Mouse (Mus musculus): ENCODE results near the gene Txnrd2. TPM values are rescaled to one million over a fixed set of nuclear protein-coding genes. Genes with fewer than 3 reads are reported as not detected.

Gene Txnrd2
- polyA plus RNA-seq, 1 experiment from 2014 or later = 22.5 TPM

GRCm38 (mm10) chr16:18482431-18482830, 56.2 kb downstream of the Txnrd2 start:
- Histone ChIP-seq H3K27me3 (peaks cover 20% of the 10 kb centered on the region), H3K9me3 (no peaks in the 10 kb centered on the region), H3K4me2 (replicated peaks) (no peak overlapping the region), H3K4me3 (no peak overlapping the region), H3K36me3 (no peaks in the 10 kb centered on the region), H3K4me1 (peaks cover 25% of the 10 kb centered on the region), H3K9ac (replicated peaks) (no peak overlapping the region), H3K27ac (replicated peaks) (no peak overlapping the region)
- WGBS = 94% methylated on average over 3 of the region's 3 CpGs
- ATAC-seq (ENCODE audit: low FRiP score, low read depth) = no peak

GRCm38 (mm10) chr16:18483839-18484238, 57.7 kb downstream of the Txnrd2 start:
- Histone ChIP-seq H3K9me3 (no peaks in the 10 kb centered on the region), H3K27ac (replicated peaks) (no peak overlapping the region), H3K9ac (replicated peaks) (no peak overlapping the region), H3K4me2 (replicated peaks) (no peak overlapping the region), H3K36me3 (no peaks in the 10 kb centered on the region), H3K4me1 (peaks cover 25% of the 10 kb centered on the region), H3K27me3 (peaks cover 20% of the 10 kb centered on the region), H3K4me3 (no peak overlapping the region)
- no peak for ATAC-seq (ENCODE audit: low FRiP score, low read depth)
- WGBS = 56% methylated on average over 5 of the region's 5 CpGs

GRCm38 (mm10) chr16:18484386-18484785, 58.2 kb downstream of the Txnrd2 start:
- H3K9me3 ChIP-seq = no peaks in the 10 kb centered on the region
- WGBS = 12% methylated on average over 4 of the region's 4 CpGs
- H3K4me3 ChIP-seq = no peak overlapping the region
- H3K36me3 ChIP-seq = no peaks in the 10 kb centered on the region
- H3K4me1 ChIP-seq = peaks cover 22% of the 10 kb centered on the region
- ATAC-seq (ENCODE audit: low FRiP score, low read depth) = no peak
- peak overlapping the region; percentile 43; the same call in 1 of the 2 replicates for H3K27ac ChIP-seq (replicated peaks)
- H3K9ac ChIP-seq (replicated peaks) = no peak overlapping the region
- peaks cover 20% of the 10 kb centered on the region for H3K27me3 ChIP-seq
- H3K4me2 ChIP-seq (replicated peaks) = no peak overlapping the region

- WGBS = 22% methylated on average over 5 of the region's 5 CpGs
- peak; percentile 54; the same call in 1 of the 2 replicates for ATAC-seq (ENCODE audit: low FRiP score, low read depth)
Measured at GRCm38 (mm10) chr16:18484794-18485435, 58.7 kb downstream of the Txnrd2 start.

GRCm38 (mm10) chr16:18486126-18486525, 59.9 kb downstream of the Txnrd2 start:
- WGBS = 92% methylated on average over 2 of the region's 2 CpGs
- Histone ChIP-seq H3K4me3 (no peak overlapping the region), H3K9ac (replicated peaks) (no peak overlapping the region), H3K27ac (replicated peaks) (no peak overlapping the region), H3K4me2 (replicated peaks) (no peak overlapping the region), H3K36me3 (no peaks in the 10 kb centered on the region), H3K27me3 (peaks cover 14% of the 10 kb centered on the region; the same call in 1 of the 2 replicates), H3K4me1 (peaks cover 16% of the 10 kb centered on the region), H3K9me3 (no peaks in the 10 kb centered on the region)
- no peak for ATAC-seq (ENCODE audit: low FRiP score, low read depth)

More at GRCm38 (mm10) chr16:18484794-18485435, 58.7 kb downstream of the Txnrd2 start:
- Histone ChIP-seq H3K36me3 (no peaks in the 10 kb centered on the region), H3K4me2 (replicated peaks) (no peak overlapping the region), H3K27me3 (peaks cover 20% of the 10 kb centered on the region), H3K9me3 (no peaks in the 10 kb centered on the region), H3K9ac (replicated peaks) (no peak overlapping the region), H3K4me3 (no peak overlapping the region), H3K4me1 (peaks cover 17% of the 10 kb centered on the region), H3K27ac (replicated peaks) (peak overlapping the region; percentile 43; the same call in 1 of the 2 replicates)

GRCm38 (mm10) chr16:18490281-18490680, 64.1 kb downstream of the Txnrd2 start:
- ATAC-seq (ENCODE audit: low FRiP score, low read depth) = no peak
- WGBS = 94% methylated on average over 3 of the region's 3 CpGs

GRCm38 (mm10) chr16:18490894-18491293, 64.7 kb downstream of the Txnrd2 start:
- Histone ChIP-seq H3K9me3 (no peaks in the 10 kb centered on the region), H3K9ac (replicated peaks) (no peak overlapping the region), H3K36me3 (no peaks in the 10 kb centered on the region), H3K27me3 (no peaks in the 10 kb centered on the region), H3K4me1 (no peaks in the 10 kb centered on the region), H3K4me3 (no peak overlapping the region), H3K4me2 (replicated peaks) (no peak overlapping the region), H3K27ac (replicated peaks) (no peak overlapping the region)
- 76% methylated on average over 1 of the region's 1 CpGs for WGBS
- ATAC-seq (ENCODE audit: low FRiP score, low read depth) = no peak

More at GRCm38 (mm10) chr16:18490281-18490680, 64.1 kb downstream of the Txnrd2 start:
- Histone ChIP-seq H3K9me3 (no peaks in the 10 kb centered on the region), H3K4me1 (no peaks in the 10 kb centered on the region), H3K27ac (replicated peaks) (no peak overlapping the region), H3K27me3 (no peaks in the 10 kb centered on the region), H3K9ac (replicated peaks) (no peak overlapping the region), H3K4me2 (replicated peaks) (no peak overlapping the region), H3K4me3 (no peak overlapping the region), H3K36me3 (no peaks in the 10 kb centered on the region)

GRCm38 (mm10) chr16:18497865-18498515, 71.8 kb downstream of the Txnrd2 start:
- 4% methylated on average over 6 of the region's 6 CpGs for WGBS
- H3K4me3 ChIP-seq = peak overlapping the region; percentile 69
- peak overlapping the region; percentile 92 for H3K27ac ChIP-seq (replicated peaks)
- no peak for ATAC-seq (ENCODE audit: low FRiP score, low read depth)
- H3K9ac ChIP-seq (replicated peaks) = peak overlapping the region; percentile 83
- H3K36me3 ChIP-seq = peaks cover 17% of the 10 kb centered on the region
- no peaks in the 10 kb centered on the region for H3K27me3 ChIP-seq
- no peaks in the 10 kb centered on the region for H3K9me3 ChIP-seq
- peaks cover 19% of the 10 kb centered on the region for H3K4me1 ChIP-seq
- H3K4me2 ChIP-seq (replicated peaks) = peak overlapping the region; percentile 77

GRCm38 (mm10) chr16:18498558-18498990, 72.4 kb downstream of the Txnrd2 start, which contains the start of the genes Gnb1l and Rtl10:
TSS of gene Gnb1l (plus strand) at chr16:18498713.
TSS of gene Rtl10 (plus strand) at chr16:18498901.
- Histone ChIP-seq H3K4me1 (peaks cover 19% of the 10 kb centered on the region), H3K9me3 (no peaks in the 10 kb centered on the region), H3K27ac (replicated peaks) (peak within 1 kb of the TSS; percentile 92), H3K9ac (replicated peaks) (peak within 1 kb of the TSS; percentile 83), H3K4me3 (peak within 1 kb of the TSS; percentile 69), H3K36me3 (peaks cover 17% of the 10 kb centered on the region), H3K27me3 (no peaks in the 10 kb centered on the region), H3K4me2 (replicated peaks) (peak within 1 kb of the TSS; percentile 77)
- WGBS = under 1% methylated on average over 39 of the region's 51 CpGs
- ATAC-seq (ENCODE audit: low FRiP score, low read depth) = peak; percentile 99

GRCm38 (mm10) chr16:18498996-18499395, 72.8 kb downstream of the Txnrd2 start:
- ATAC-seq (ENCODE audit: low FRiP score, low read depth) = no peak
- Histone ChIP-seq H3K9ac (replicated peaks) (peak overlapping the region; percentile 83), H3K27ac (replicated peaks) (0 out of 2 replicates have a peak overlapping the region, but pooled peaks have one; percentile 92), H3K4me3 (peak overlapping the region; percentile 69), H3K9me3 (no peaks in the 10 kb centered on the region), H3K4me2 (replicated peaks) (peak overlapping the region; percentile 77), H3K36me3 (peaks cover 17% of the 10 kb centered on the region), H3K4me1 (peaks cover 19% of the 10 kb centered on the region), H3K27me3 (no peaks in the 10 kb centered on the region)
- WGBS = under 1% methylated on average over 24 of the region's 24 CpGs

GRCm38 (mm10) chr16:18501531-18501930, 75.3 kb downstream of the Txnrd2 start:
- Histone ChIP-seq H3K9ac (replicated peaks) (no peak overlapping the region), H3K27ac (replicated peaks) (no peak overlapping the region), H3K36me3 (peaks cover 17% of the 10 kb centered on the region), H3K4me2 (replicated peaks) (no peak overlapping the region), H3K4me1 (peaks cover 19% of the 10 kb centered on the region), H3K27me3 (no peaks in the 10 kb centered on the region), H3K4me3 (no peak overlapping the region), H3K9me3 (no peaks in the 10 kb centered on the region)
- ATAC-seq (ENCODE audit: low FRiP score, low read depth) = no peak
- 96% methylated on average over 6 of the region's 6 CpGs for WGBS

Data from midbrain, embryonic 12.5 days (tissue).